Mouse (Mus musculus) frontal cortex, adult (tissue): Measurements from ENCODE around the gene Col24a1.

ENCODE experiments used
- ATAC-seq: cut with Nextera tagmentation; 2 replicates; pipeline ENCODE4 v1.9.2; 2017; ENCODE audit warnings: mild to moderate bottlenecking, moderate library complexity, mixed read lengths; ENCODE audit not compliant: low TSS enrichment

The Col24a1 gene

GRCm38 (mm10) chr3:145292337-145293134 is at the start of gene Col24a1:
TSS of gene Col24a1 (plus strand) at chr3:145292472.
- peak; percentile 62 for ATAC-seq

GRCm38 (mm10) chr3:145248040-145248439 is 44.2 kb upstream of the Col24a1 start:
- no peak for ATAC-seq

- ATAC-seq, result no peak
These were observed 39.2 kb upstream of the Col24a1 start for GRCm38 (mm10) chr3:145253066-145253465.

- peak; percentile 96 for ATAC-seq
These were observed 37.4 kb upstream of the Col24a1 start for GRCm38 (mm10) chr3:145254764-145255396.

GRCm38 (mm10) chr3:145256647-145257046 is 35.6 kb upstream of the Col24a1 start:
- no peak for ATAC-seq

GRCm38 (mm10) chr3:145259678-145260077 is 32.6 kb upstream of the Col24a1 start:
- no peak for ATAC-seq

- ATAC-seq, result no peak
These were observed 29.1 kb upstream of the Col24a1 start for GRCm38 (mm10) chr3:145263131-145263530.

GRCm38 (mm10) chr3:145268066-145268465 is 24.2 kb upstream of the Col24a1 start:
- ATAC-seq, result peak; percentile 85

- ATAC-seq, result no peak
These were observed 18.1 kb upstream of the Col24a1 start for GRCm38 (mm10) chr3:145274191-145274590.

GRCm38 (mm10) chr3:145293207-145293606 is 935 bp downstream of the Col24a1 start:
- ATAC-seq, result peak; percentile 58

- ATAC-seq, result no peak
These were observed 1.5 kb downstream of the Col24a1 start for GRCm38 (mm10) chr3:145293623-145294307.

GRCm38 (mm10) chr3:145299980-145300591 is 7.8 kb downstream of the Col24a1 start:
- ATAC-seq, result no peak

GRCm38 (mm10) chr3:145305311-145305710 is 13.0 kb downstream of the Col24a1 start:
- no peak for ATAC-seq

- ATAC-seq, result peak; percentile 65
These were observed 14.9 kb downstream of the Col24a1 start for GRCm38 (mm10) chr3:145307209-145307608.

- ATAC-seq, result no peak
These were observed 28.5 kb downstream of the Col24a1 start for GRCm38 (mm10) chr3:145320587-145321274.

GRCm38 (mm10) chr3:145325402-145325801 is 33.1 kb downstream of the Col24a1 start:
- no peak for ATAC-seq

GRCm38 (mm10) chr3:145331642-145332041 is 39.4 kb downstream of the Col24a1 start:
- no peak for ATAC-seq

GRCm38 (mm10) chr3:145334046-145334445 is 41.8 kb downstream of the Col24a1 start:
- ATAC-seq, result no peak

- no peak for ATAC-seq
These were observed 44.9 kb downstream of the Col24a1 start for GRCm38 (mm10) chr3:145337161-145337560.

GRCm38 (mm10) chr3:145339851-145340499 is 47.7 kb downstream of the Col24a1 start:
- ATAC-seq, result no peak

GRCm38 (mm10) chr3:145348690-145349089 is 56.4 kb downstream of the Col24a1 start:
- ATAC-seq, result no peak
